Mouse (Mus musculus) cortical plate, adult 2 months (tissue): Measurements from ENCODE around the gene Csnk2b.

Source experiments
- CTCF ChIP-seq: fragments of 200-500 bp; IDR thresholded peaks from 2 replicates; pipeline ENCODE4 v1.5.1; 2011; ENCODE audit warnings: mild to moderate bottlenecking, control low read depth, low read length; ENCODE audit not compliant: insufficient read depth; ENCODE audit errors: extremely low read depth
- POLR2A ChIP-seq: fragments of 200-500 bp; IDR thresholded peaks from 2 replicates; pipeline ENCODE4 v1.6.1; 2011; ENCODE audit warnings: mild to moderate bottlenecking, low read length, control low read depth; ENCODE audit not compliant: insufficient read depth; ENCODE audit errors: extremely low read depth

DNA sequence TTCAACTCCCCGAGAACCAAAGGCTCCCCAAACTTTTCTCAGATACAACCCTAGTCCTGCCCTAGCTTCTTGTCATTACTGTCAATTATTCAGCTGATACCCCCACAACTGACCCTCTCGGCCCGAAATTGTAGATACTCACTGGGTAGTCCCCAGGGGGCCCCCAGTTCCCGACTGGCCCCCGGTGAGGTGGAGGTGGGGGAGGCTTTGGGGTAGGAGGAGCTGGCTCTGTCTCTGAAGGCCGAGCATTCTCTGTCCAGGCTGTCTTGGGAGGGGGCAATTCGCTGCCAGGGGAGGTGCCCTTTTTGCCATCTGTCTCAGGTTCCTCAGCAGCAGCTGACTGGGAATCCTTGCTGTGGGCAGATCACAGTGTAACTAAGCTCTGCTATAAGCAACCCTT is 37.8 kb upstream of the Csnk2b start:
- TF ChIP-seq POLR2A (no peak), CTCF (no peak)
